Mouse (Mus musculus) urinary bladder, postnatal 25 days (tissue): ENCODE data around the gene Ly86.

Source experiments
- DNase-seq: peaks from one replicate; pipeline ENCODE4 v3.0.0; 2022; ENCODE audit warnings: low spot score

Gene Ly86

GRCm38 (mm10) chr13:37459022-37459421 lies 114.0 kb downstream of the Ly86 start:
- no peak for DNase-seq

- peak; percentile 50 for DNase-seq
These were observed 115.2 kb downstream of the Ly86 start for GRCm38 (mm10) chr13:37459957-37460930.

- peak; percentile 37 for DNase-seq
These were observed 117.2 kb downstream of the Ly86 start for GRCm38 (mm10) chr13:37462049-37462702.

- no peak for DNase-seq
These were observed 120.7 kb downstream of the Ly86 start for GRCm38 (mm10) chr13:37465710-37466109.

- peak; percentile 69 for DNase-seq
These were observed 122.8 kb downstream of the Ly86 start for GRCm38 (mm10) chr13:37467795-37468194.
